Mouse (Mus musculus) heart, postnatal 10 days (tissue): ENCODE measurements at regions not wholly inside any gene's neighbourhood (a gene's known extent, or its start where the extent isn't known, plus 50 kb on each side); places are given as distances from the start of the nearest gene placed in this dataset.

Experiments used
- DNase-seq, 2 experiments: peaks; one replicate each; pipeline ENCODE4 v3.0.0; 2021
- intact Hi-C: fragments of 180-260 bp; cut with DNase I; formaldehyde crosslinking; loops from one replicate; pipeline ENCODE4 v1.15.1; 2025

GRCm38 (mm10) chr4:81178047-81178781 lies 264.4 kb downstream of the Mpdz start:
- intact Hi-C loops: loop anchor here (1.0 to 10.0 kb wide), 8 partner anchors 75 to 1755 kb away; partner anchors contain the start of gene Lurap1l
- peak in 1 of 2 experiments; percentile 2 for DNase-seq

- intact Hi-C loops: loop anchor here (1.0 to 10.0 kb wide), 8 partner anchors 74 to 1754 kb away; partner anchors contain the start of gene Lurap1l
Measured at GRCm38 (mm10) chr4:81178782-81179135, 263.9 kb downstream of the Mpdz start.

GRCm38 (mm10) chr4:81216123-81216522 lies 226.5 kb downstream of the Mpdz start:
- intact Hi-C loops: no loop called here
- no peak for DNase-seq

More at GRCm38 (mm10) chr4:81178782-81179135, 263.9 kb downstream of the Mpdz start:
- DNase-seq: peak; percentile 90 to 91

- DNase-seq: peak in 1 of 2 experiments; percentile 2
- intact Hi-C loops: no loop called here
Measured at GRCm38 (mm10) chr4:81217979-81218378, 224.6 kb downstream of the Mpdz start.

GRCm38 (mm10) chr4:81222034-81222433 lies 220.6 kb downstream of the Mpdz start:
- intact Hi-C loops: no loop called here
- no peak for DNase-seq

GRCm38 (mm10) chr4:81222468-81223175 lies 220.0 kb downstream of the Mpdz start:
- intact Hi-C loops: no loop called here
- DNase-seq: no peak
